Comparison of ENCODE assay signal across 8 mouse cellular contexts in the genomic region with DNA sequence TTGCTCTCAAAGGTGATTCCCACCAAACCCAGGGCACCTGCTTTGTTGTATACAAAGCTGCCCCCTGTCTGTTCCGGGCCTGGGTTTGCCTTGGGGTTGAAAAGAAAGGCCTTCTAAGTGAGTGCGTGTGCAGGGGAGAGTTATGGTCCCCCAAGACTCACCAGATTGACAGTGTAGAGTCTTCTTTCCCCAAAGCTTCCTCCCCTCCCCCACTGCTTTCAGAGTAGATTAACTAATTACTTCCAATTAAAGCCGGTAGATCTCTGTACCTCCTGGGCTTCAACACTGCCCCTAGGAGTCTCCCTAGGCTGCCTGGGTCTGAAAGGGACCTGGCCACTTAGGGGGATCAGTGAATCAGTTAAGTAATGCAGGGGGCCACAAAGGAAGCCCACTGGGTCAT. TPM values are rescaled to one million over a fixed set of nuclear protein-coding genes. Genes with fewer than 3 reads are reported as not detected.
DNase-seq lines count a peak whose midpoint lies in the region; ATAC-seq lines count a peak whose summit lies in the region.

No protein-coding gene starts in this region.

- peaks cover 41% of the 10 kb centered on the region for H3K4me1 ChIP-seq in liver, embryonic 11.5 days (replicated peaks; ENCODE audit: control insufficient read depth, insufficient read depth, low read length)
- peaks cover 42% of the 10 kb centered on the region for H3K4me1 ChIP-seq in forebrain, embryonic 12.5 days
- H3K4me1 ChIP-seq in limb, embryonic 12.5 days (replicated peaks), result peaks cover 54% of the 10 kb centered on the region

- H3K36me3 ChIP-seq in liver, embryonic 11.5 days (ENCODE audit: control insufficient read depth, insufficient read depth, low read length), result no peaks in the 10 kb centered on the region
- H3K36me3 ChIP-seq in forebrain, embryonic 12.5 days (replicated peaks), result no peaks in the 10 kb centered on the region
- no peaks in the 10 kb centered on the region for H3K36me3 ChIP-seq in limb, embryonic 12.5 days

- peak overlapping the region; percentile 65 for H3K9ac ChIP-seq in liver, embryonic 11.5 days (ENCODE audit: low read depth, low read length)
- peak overlapping the region; percentile 58; the same call in 1 of the 2 replicates for H3K9ac ChIP-seq in forebrain, embryonic 12.5 days
- H3K9ac ChIP-seq in limb, embryonic 12.5 days (replicated peaks), result peak overlapping the region; percentile 74

- H3K27ac ChIP-seq in liver, embryonic 11.5 days (ENCODE audit: low read depth, low read length), result peak overlapping the region; percentile 72
- peak overlapping the region; percentile 76 for H3K27ac ChIP-seq in forebrain, embryonic 12.5 days
- 0 out of 2 replicates have a peak overlapping the region, but pooled peaks have one; percentile 8 for H3K27ac ChIP-seq in limb, embryonic 12.5 days

- no peak for ATAC-seq in liver, embryonic 11.5 days (replicated peaks; ENCODE audit: low FRiP score)
- no peak for ATAC-seq in forebrain, embryonic 12.5 days (ENCODE audit: low FRiP score)
- ATAC-seq in limb, embryonic 12.5 days (ENCODE audit: insufficient number of reproducible peaks, insufficient read depth, low FRiP score, low TSS enrichment, low read depth), result no peak

- no peak for DNase-seq in liver, embryonic 11.5 days (ENCODE audit: low spot score)
- DNase-seq in liver, result no peak
- peak; percentile 67 for DNase-seq in retina, embryonic 14.5 days (ENCODE audit: low spot score)
- DNase-seq in ovary, adult 18-20 months (ENCODE audit: low spot score), result no peak
- DNase-seq in cerebellum, adult 11-12 months, result no peak
- no peak for DNase-seq in right cerebral cortex, postnatal 36 days (ENCODE audit: low spot score in 2 of 2)

- H3K27me3 ChIP-seq in liver, embryonic 11.5 days (replicated peaks; ENCODE audit: control insufficient read depth, insufficient read depth, low read length), result peaks cover 30% of the 10 kb centered on the region
- peaks cover 25% of the 10 kb centered on the region for H3K27me3 ChIP-seq in forebrain, embryonic 12.5 days
- peaks cover 13% of the 10 kb centered on the region for H3K27me3 ChIP-seq in limb, embryonic 12.5 days

- no peaks in the 10 kb centered on the region for H3K9me3 ChIP-seq in liver, embryonic 11.5 days (ENCODE audit: control insufficient read depth, low read length)
- H3K9me3 ChIP-seq in forebrain, embryonic 12.5 days, result no peaks in the 10 kb centered on the region
- H3K9me3 ChIP-seq in limb, embryonic 12.5 days, result no peaks in the 10 kb centered on the region

- peak overlapping the region; percentile 40 for H3K4me3 ChIP-seq in liver, embryonic 11.5 days (ENCODE audit: low read depth, low read length)
- peak overlapping the region; percentile 34; the same call in 1 of the 2 replicates for H3K4me3 ChIP-seq in forebrain, embryonic 12.5 days (replicated peaks)
- peak overlapping the region; percentile 41 for H3K4me3 ChIP-seq in limb, embryonic 12.5 days (replicated peaks)

- 31% methylated on average over 3 of the region's 3 CpGs for WGBS in liver, embryonic 11.5 days
- 4% methylated on average over 3 of the region's 3 CpGs for WGBS in forebrain, embryonic 12.5 days
- WGBS in limb, embryonic 12.5 days, result 19% methylated on average over 3 of the region's 3 CpGs

- H3K4me2 ChIP-seq in liver, embryonic 11.5 days, result peak overlapping the region; percentile 85
- H3K4me2 ChIP-seq in forebrain, embryonic 12.5 days, result peak overlapping the region; percentile 69
- peak overlapping the region; percentile 87 for H3K4me2 ChIP-seq in limb, embryonic 12.5 days

RNA-seq across cellular contexts. Expression of a gene that starts 0.7 kb away (rescaled TPM):
- not detected in 2 replicates for polyA plus RNA-seq in liver, embryonic 11.5 days (2014; fragmentation: Nextera tagmentation; extraction: Ambion mirVana)
- 0.83 TPM in 1 of 2 replicates, not detected in the other for polyA plus RNA-seq in forebrain, embryonic 12.5 days (2016; fragmentation: Nextera tagmentation; extraction: Ambion mirVana)
- polyA plus RNA-seq in limb, embryonic 12.5 days (2016; fragmentation: Nextera tagmentation; extraction: Ambion mirVana), result not detected in 2 replicates

RNA-seq across cellular contexts. Expression of a gene that starts 47.6 kb away (rescaled TPM):
- 16.0 and 18.0 TPM in 2 replicates for polyA plus RNA-seq in liver, embryonic 11.5 days (2014; fragmentation: Nextera tagmentation; extraction: Ambion mirVana)
- 85.7 and 89.3 TPM in 2 replicates for polyA plus RNA-seq in forebrain, embryonic 12.5 days (2016; fragmentation: Nextera tagmentation; extraction: Ambion mirVana)
- 34.1 and 35.8 TPM in 2 replicates for polyA plus RNA-seq in limb, embryonic 12.5 days (2016; fragmentation: Nextera tagmentation; extraction: Ambion mirVana)

RNA-seq across cellular contexts. Expression of a gene that starts 48.2 kb away (rescaled TPM):
- 192 and 194 TPM in 2 replicates for polyA plus RNA-seq in liver, embryonic 11.5 days (2014; fragmentation: Nextera tagmentation; extraction: Ambion mirVana)
- 98.8 and 112 TPM in 2 replicates for polyA plus RNA-seq in forebrain, embryonic 12.5 days (2016; fragmentation: Nextera tagmentation; extraction: Ambion mirVana)
- polyA plus RNA-seq in limb, embryonic 12.5 days (2016; fragmentation: Nextera tagmentation; extraction: Ambion mirVana), result 143 and 153 TPM in 2 replicates

Comparison
In these comparisons a context has a peak if more than half of its experiments do, and no peak if none do; other contexts are left out.
1. H3K27ac ChIP-seq: peak in every context shown above with its lines; median percentile 76 in forebrain, embryonic 12.5 days; 72 in liver, embryonic 11.5 days; 8 in limb, embryonic 12.5 days.